Mouse (Mus musculus) thymus, adult 2 months (tissue): ENCODE results near the gene Sbf1.

Source experiments
- CTCF ChIP-seq: fragments of 200-500 bp; IDR thresholded peaks from 2 replicates; pipeline ENCODE4 v1.5.1; 2012; ENCODE audit warnings: mild to moderate bottlenecking, control low read depth, low read length, moderate library complexity, borderline replicate concordance; ENCODE audit not compliant: control insufficient read depth, poor library complexity, insufficient read depth; ENCODE audit errors: extremely low read depth
- POLR2A ChIP-seq: fragments of 200-500 bp; IDR thresholded peaks from 2 replicates; pipeline ENCODE4 v1.6.1; 2012; ENCODE audit warnings: mild to moderate bottlenecking, low read length, control low read depth, moderate library complexity; ENCODE audit not compliant: control insufficient read depth, poor library complexity, insufficient read depth; ENCODE audit errors: extremely low read depth

GRCm38 (mm10) chr15:89264485-89264884, 50.6 kb downstream of the Sbf1 start:
- TF ChIP-seq POLR2A, result no peak
- TF ChIP-seq CTCF, result no peak
